In the genomic region with DNA sequence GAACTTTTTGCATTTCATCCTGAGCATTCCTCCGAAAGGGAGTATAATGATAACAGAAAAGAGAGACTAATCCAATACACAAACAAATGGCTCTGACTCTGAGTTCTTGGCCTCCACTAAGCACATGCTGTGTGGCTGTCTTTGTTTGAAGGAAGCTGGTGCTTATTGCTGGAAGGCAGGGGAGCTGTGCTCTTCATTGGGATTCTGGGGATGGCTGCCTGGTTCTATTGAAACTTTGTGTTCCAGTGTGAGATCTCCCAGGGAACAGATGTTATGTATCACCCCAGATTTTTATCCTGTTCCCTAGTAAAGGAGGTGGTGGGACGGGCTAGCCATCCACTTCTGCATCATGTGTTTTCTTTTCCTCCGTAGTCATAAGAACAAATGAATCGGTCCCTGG, we compare ENCODE assay signal across 16 mouse cellular contexts.
A peak's percentile ranks its signal among the peaks of the same experiment; 100 is the strongest.
DNase-seq lines count a peak whose midpoint lies in the region; ATAC-seq and TF ChIP-seq lines count a peak whose summit lies in the region.
"Had no signal": no experiment of that assay in that cellular context is flagged by ENCODE, and none has a peak within 500 bp of the region (broad histone marks: within the 10 kb centered on the region; RNA-seq: fewer than 3 reads in every experiment).

No protein-coding gene starts in this region.

- peak overlapping the region; percentile 16; the same call in 1 of the 2 replicates for H3K27ac ChIP-seq in embryonic facial prominence, embryonic 13.5 days
- no peak overlapping the region for H3K27ac ChIP-seq in embryonic facial prominence, embryonic 10.5 days (replicated peaks)
- no peak overlapping the region for H3K27ac ChIP-seq in left cerebral cortex, adult 2 months
- no peak overlapping the region for H3K27ac ChIP-seq in hindbrain, embryonic 16.5 days (ENCODE audit: low read depth, low read length)
- no peak overlapping the region for H3K27ac ChIP-seq in neural tube, embryonic 12.5 days
- H3K27ac ChIP-seq: heart, embryonic 13.5 days; limb, embryonic 15.5 days had no signal

- H3K9me3 ChIP-seq in embryonic facial prominence, embryonic 13.5 days, result 0 out of 2 replicates have a peak, but pooled peaks cover 4% of the 10 kb centered on the region
- H3K9me3 ChIP-seq in embryonic facial prominence, embryonic 10.5 days, result no peaks in the 10 kb centered on the region
- H3K9me3 ChIP-seq in hindbrain, embryonic 16.5 days (ENCODE audit: control insufficient read depth, low read length), result no peaks in the 10 kb centered on the region
- no peaks in the 10 kb centered on the region for H3K9me3 ChIP-seq in neural tube, embryonic 12.5 days
- H3K9me3 ChIP-seq: heart, embryonic 13.5 days; limb, embryonic 15.5 days had no signal

- H3K4me1 ChIP-seq in embryonic facial prominence, embryonic 13.5 days, result peaks cover 14% of the 10 kb centered on the region; the same call in 1 of the 2 replicates
- 0 out of 2 replicates have a peak, but pooled peaks cover 2% of the 10 kb centered on the region for H3K4me1 ChIP-seq in embryonic facial prominence, embryonic 10.5 days
- H3K4me1 ChIP-seq in hindbrain, embryonic 16.5 days (ENCODE audit: control insufficient read depth, insufficient read depth, low read depth, low read length), result no peaks in the 10 kb centered on the region
- no peaks in the 10 kb centered on the region for H3K4me1 ChIP-seq in neural tube, embryonic 12.5 days
- H3K4me1 ChIP-seq: heart, embryonic 13.5 days; limb, embryonic 15.5 days had no signal

- H3K27me3 ChIP-seq in embryonic facial prominence, embryonic 13.5 days, result no peaks in the 10 kb centered on the region
- no peaks in the 10 kb centered on the region for H3K27me3 ChIP-seq in embryonic facial prominence, embryonic 10.5 days (replicated peaks; ENCODE audit: low read depth, poor library complexity, severe bottlenecking)
- H3K27me3 ChIP-seq in hindbrain, embryonic 16.5 days (replicated peaks; ENCODE audit: control insufficient read depth, insufficient read depth, low read length), result no peaks in the 10 kb centered on the region
- no peaks in the 10 kb centered on the region for H3K27me3 ChIP-seq in neural tube, embryonic 12.5 days (replicated peaks)
- H3K27me3 ChIP-seq: heart, embryonic 13.5 days; limb, embryonic 15.5 days; Patski had no signal

- DNase-seq in embryonic facial prominence, embryonic 10.5 days (ENCODE audit: low spot score), result no peak
- peak; percentile 28 for DNase-seq in left cerebral cortex, postnatal 4 days
- DNase-seq in left cerebral cortex, adult 2 months (ENCODE audit: extremely low spot score in 1 of 2, low spot score in 2 of 2), result no peak
- no peak for DNase-seq in lung, postnatal 4 days
- DNase-seq in ovary, postnatal 10 days (ENCODE audit: low spot score), result no peak
- DNase-seq: cerebellum, adult 9-11 months; gastrocnemius, postnatal 36 days; kidney, postnatal 10 days; lung, adult 2 months; retina, postnatal 1 day had no signal

- no peak overlapping the region for H3K4me3 ChIP-seq in embryonic facial prominence, embryonic 13.5 days
- no peak overlapping the region for H3K4me3 ChIP-seq in embryonic facial prominence, embryonic 10.5 days
- no peak overlapping the region for H3K4me3 ChIP-seq in left cerebral cortex, adult 2 months
- H3K4me3 ChIP-seq in hindbrain, embryonic 16.5 days (ENCODE audit: low read length), result no peak overlapping the region
- no peak overlapping the region for H3K4me3 ChIP-seq in neural tube, embryonic 12.5 days
- H3K4me3 ChIP-seq: heart, embryonic 13.5 days; limb, embryonic 15.5 days had no signal

- WGBS in embryonic facial prominence, embryonic 13.5 days, result 45% methylated on average over 4 of the region's 4 CpGs
- 69% methylated on average over 4 of the region's 4 CpGs for WGBS in embryonic facial prominence, embryonic 10.5 days
- WGBS in hindbrain, embryonic 16.5 days, result 25% methylated on average over 4 of the region's 4 CpGs
- 44% methylated on average over 4 of the region's 4 CpGs for WGBS in neural tube, embryonic 12.5 days

- no peak overlapping the region for H3K9ac ChIP-seq in embryonic facial prominence, embryonic 13.5 days
- H3K9ac ChIP-seq in hindbrain, embryonic 16.5 days (ENCODE audit: low read depth, low read length), result no peak overlapping the region
- H3K9ac ChIP-seq in neural tube, embryonic 12.5 days, result no peak overlapping the region
- H3K9ac ChIP-seq: heart, embryonic 13.5 days; limb, embryonic 15.5 days had no signal

- ATAC-seq in embryonic facial prominence, embryonic 13.5 days (ENCODE audit: insufficient number of reproducible peaks, insufficient read depth, low FRiP score, low TSS enrichment, low read depth), result no peak
- ATAC-seq in hindbrain, embryonic 16.5 days, result peak; percentile 85
- 0 out of 2 replicates have a peak, but pooled peaks have one; percentile 33 for ATAC-seq in neural tube, embryonic 12.5 days (ENCODE audit: low FRiP score, low read depth)
- ATAC-seq: Patski had no signal

- no peak overlapping the region for H3K4me2 ChIP-seq in embryonic facial prominence, embryonic 13.5 days
- no peak overlapping the region for H3K4me2 ChIP-seq in hindbrain, embryonic 16.5 days (ENCODE audit: low read length)
- no peak overlapping the region for H3K4me2 ChIP-seq in neural tube, embryonic 12.5 days (replicated peaks)
- H3K4me2 ChIP-seq: heart, embryonic 13.5 days; limb, embryonic 15.5 days had no signal

- intact Hi-C loops in left cerebral cortex, postnatal 4 days (cut with DNase I), result no loop called here
- intact Hi-C loops in left cerebral cortex, adult 2 months (cut with DNase I), result no loop called here

- no peaks in the 10 kb centered on the region for H3K36me3 ChIP-seq in embryonic facial prominence, embryonic 13.5 days
- H3K36me3 ChIP-seq in embryonic facial prominence, embryonic 10.5 days (replicated peaks), result no peaks in the 10 kb centered on the region
- no peaks in the 10 kb centered on the region for H3K36me3 ChIP-seq in hindbrain, embryonic 16.5 days (ENCODE audit: control insufficient read depth, insufficient read depth, low read length)
- H3K36me3 ChIP-seq in neural tube, embryonic 12.5 days, result no peaks in the 10 kb centered on the region
- H3K36me3 ChIP-seq: heart, embryonic 13.5 days; limb, embryonic 15.5 days had no signal

- no peak for TF ChIP-seq CTCF in left cerebral cortex, adult 2 months (IDR thresholded peaks at IDR 0.05)
